ENCODE assay signal across 30 mouse cellular contexts in genomic region chr8:105993226-105993625, GRCm38 (mm10). TPM values are rescaled to one million over a fixed set of nuclear protein-coding genes. Genes with fewer than 3 reads are reported as not detected.
A peak's percentile ranks its signal among the peaks of the same experiment; 100 is the strongest.
DNase-seq lines count a peak whose midpoint lies in the region; ATAC-seq and TF ChIP-seq lines count a peak whose summit lies in the region.
"Had no signal": no experiment of that assay in that cellular context is flagged by ENCODE, and none has a peak within 500 bp of the region (broad histone marks: within the 10 kb centered on the region; RNA-seq: fewer than 3 reads in every experiment).

No protein-coding gene starts in this region.

- TF ChIP-seq EP300 in liver, postnatal 0 days (IDR thresholded peaks at IDR 0.05; ENCODE audit: low read depth), result no peak

- H3K4me3 ChIP-seq in liver, adult 2 months (ENCODE audit: insufficient read depth, low read depth, low read length), result no peak overlapping the region
- H3K4me3 ChIP-seq in liver, embryonic 11.5 days (ENCODE audit: low read depth, low read length), result no peak overlapping the region
- H3K4me3 ChIP-seq in thymus, adult 2 months (ENCODE audit: control insufficient read depth, insufficient read depth, low read length), result no peak overlapping the region
- no peak overlapping the region for H3K4me3 ChIP-seq in liver, postnatal 0 days (ENCODE audit: low read depth, low read length)
- H3K4me3 ChIP-seq in heart, embryonic 11.5 days (ENCODE audit: low read depth, low read length), result no peak overlapping the region
- H3K4me3 ChIP-seq: forebrain, embryonic 10.5 days; forebrain, embryonic 13.5 days; heart, adult 2 months; heart, embryonic 10.5 days; hindbrain, embryonic 12.5 days; hindbrain, embryonic 15.5 days had no signal

- TF ChIP-seq POLR2A in liver, adult 2 months (IDR thresholded peaks at IDR 0.05; ENCODE audit: extremely low read depth, insufficient read depth, low read length), result no peak
- TF ChIP-seq POLR2A in thymus, adult 2 months (IDR thresholded peaks at IDR 0.05; ENCODE audit: control insufficient read depth, extremely low read depth, insufficient read depth, low read length, poor library complexity), result no peak

- WGBS in liver, adult 2 months, result 16% methylated on average over 4 of the region's 4 CpGs
- 56% methylated on average over 4 of the region's 4 CpGs for WGBS in liver, embryonic 11.5 days
- 79% methylated on average over 4 of the region's 4 CpGs for WGBS in thymus, adult 2 months
- WGBS in liver, postnatal 0 days (ENCODE audit: insufficient replicate concordance), result 25% methylated on average over 4 of the region's 4 CpGs
- 46% methylated on average over 4 of the region's 4 CpGs for WGBS in heart, embryonic 11.5 days (ENCODE audit: insufficient replicate concordance)

- no peak for TF ChIP-seq CTCF in liver, adult 2 months (IDR thresholded peaks at IDR 0.05; ENCODE audit: low read depth, low read length)
- no peak for TF ChIP-seq CTCF in thymus, adult 2 months (IDR thresholded peaks at IDR 0.05; ENCODE audit: borderline replicate concordance, control insufficient read depth, extremely low read depth, insufficient read depth, low read length, poor library complexity)
- no peak for TF ChIP-seq CTCF in liver, postnatal 0 days (IDR thresholded peaks at IDR 0.05; ENCODE audit: low read depth)

- no peaks in the 10 kb centered on the region for H3K36me3 ChIP-seq in liver, adult 2 months (ENCODE audit: control insufficient read depth, insufficient read depth, low read length)
- no peaks in the 10 kb centered on the region for H3K36me3 ChIP-seq in liver, embryonic 11.5 days (ENCODE audit: control insufficient read depth, insufficient read depth, low read length)
- H3K36me3 ChIP-seq in thymus, adult 2 months (ENCODE audit: control insufficient read depth, insufficient read depth, low read length), result no peaks in the 10 kb centered on the region
- no peaks in the 10 kb centered on the region for H3K36me3 ChIP-seq in liver, postnatal 0 days (replicated peaks; ENCODE audit: insufficient read depth, low read length)
- no peaks in the 10 kb centered on the region for H3K36me3 ChIP-seq in heart, embryonic 11.5 days (ENCODE audit: control insufficient read depth, insufficient read depth, low read length)
- H3K36me3 ChIP-seq: forebrain, embryonic 10.5 days; heart, embryonic 10.5 days; hindbrain, embryonic 12.5 days; hindbrain, embryonic 15.5 days had no signal

- H3K79me2 ChIP-seq in liver, adult 2 months (ENCODE audit: control insufficient read depth, insufficient read depth, low read length), result no peaks in the 10 kb centered on the region

- peaks cover 18% of the 10 kb centered on the region for H3K4me1 ChIP-seq in liver, adult 2 months (ENCODE audit: control insufficient read depth, insufficient read depth, low read length)
- peaks cover 4% of the 10 kb centered on the region; the same call in 1 of the 2 replicates for H3K4me1 ChIP-seq in liver, embryonic 11.5 days (replicated peaks; ENCODE audit: control insufficient read depth, insufficient read depth, low read length)
- peaks cover 31% of the 10 kb centered on the region for H3K4me1 ChIP-seq in thymus, adult 2 months (replicated peaks; ENCODE audit: control insufficient read depth, insufficient read depth, low read length)
- H3K4me1 ChIP-seq in liver, postnatal 0 days (ENCODE audit: insufficient read depth), result peaks cover 24% of the 10 kb centered on the region
- H3K4me1 ChIP-seq in heart, embryonic 11.5 days (ENCODE audit: control insufficient read depth, insufficient read depth, low read length), result no peaks in the 10 kb centered on the region
- H3K4me1 ChIP-seq: hindbrain, embryonic 12.5 days had no signal

- H3K27me3 ChIP-seq in liver, adult 2 months (ENCODE audit: control insufficient read depth, insufficient read depth, low read length), result no peaks in the 10 kb centered on the region
- 0 out of 2 replicates have a peak, but pooled peaks cover 3% of the 10 kb centered on the region for H3K27me3 ChIP-seq in liver, embryonic 11.5 days (replicated peaks; ENCODE audit: control insufficient read depth, insufficient read depth, low read length)
- H3K27me3 ChIP-seq in thymus, adult 2 months (ENCODE audit: control insufficient read depth, insufficient read depth, low read length), result no peaks in the 10 kb centered on the region
- no peaks in the 10 kb centered on the region for H3K27me3 ChIP-seq in liver, postnatal 0 days (ENCODE audit: insufficient read depth, low read length)
- H3K27me3 ChIP-seq in heart, embryonic 11.5 days (ENCODE audit: control insufficient read depth, insufficient read depth, low read length), result peaks cover 4% of the 10 kb centered on the region; the same call in 1 of the 2 replicates
- H3K27me3 ChIP-seq: hindbrain, embryonic 12.5 days; hindbrain, embryonic 15.5 days had no signal

- DNase-seq in liver, adult 2 months (ENCODE audit: extremely low read depth, low read depth, low spot score), result peak; percentile 96
- DNase-seq in liver, embryonic 11.5 days (ENCODE audit: low spot score), result no peak
- no peak for DNase-seq in thymus, adult 2 months
- DNase-seq in thymus, postnatal 4 days, result no peak
- peak; percentile 30 for DNase-seq in liver, postnatal 0 days
- DNase-seq: adrenal gland, adult 2 months; cerebellum, adult 11-12 months; cerebellum, adult 8-10 months; cerebellum, postnatal 10 days; gastrocnemius, postnatal 10 days; gastrocnemius, postnatal 36 days had no signal

- H3K9ac ChIP-seq in liver, adult 2 months (ENCODE audit: low read depth, low read length), result no peak overlapping the region
- H3K9ac ChIP-seq in liver, embryonic 11.5 days (ENCODE audit: low read depth, low read length), result no peak overlapping the region
- no peak overlapping the region for H3K9ac ChIP-seq in liver, postnatal 0 days (replicated peaks)
- no peak overlapping the region for H3K9ac ChIP-seq in heart, embryonic 11.5 days (ENCODE audit: low read depth, low read length)
- H3K9ac ChIP-seq: forebrain, embryonic 13.5 days; hindbrain, embryonic 12.5 days; hindbrain, embryonic 15.5 days had no signal

- no peaks in the 10 kb centered on the region for H3K9me3 ChIP-seq in liver, embryonic 11.5 days (ENCODE audit: control insufficient read depth, low read length)
- H3K9me3 ChIP-seq in liver, postnatal 0 days (ENCODE audit: low read length), result no peaks in the 10 kb centered on the region
- no peaks in the 10 kb centered on the region for H3K9me3 ChIP-seq in heart, embryonic 11.5 days (replicated peaks; ENCODE audit: control insufficient read depth, low read length)
- H3K9me3 ChIP-seq: forebrain, embryonic 10.5 days; forebrain, embryonic 13.5 days; heart, embryonic 10.5 days; hindbrain, embryonic 12.5 days; hindbrain, embryonic 15.5 days had no signal

- ATAC-seq in liver, embryonic 11.5 days (replicated peaks; ENCODE audit: low FRiP score), result no peak
- peak; percentile 83 for ATAC-seq in liver, postnatal 0 days
- no peak for ATAC-seq in heart, embryonic 11.5 days (replicated peaks; ENCODE audit: insufficient number of reproducible peaks, low FRiP score, low TSS enrichment)
- ATAC-seq: forebrain, embryonic 13.5 days; forebrain, embryonic 16.5 days had no signal

- no peak overlapping the region for H3K27ac ChIP-seq in liver, adult 2 months (replicated peaks; ENCODE audit: insufficient read depth, low read depth, low read length)
- no peak overlapping the region for H3K27ac ChIP-seq in liver, embryonic 11.5 days (ENCODE audit: low read depth, low read length)
- peak overlapping the region; percentile 78; the same call in 1 of the 2 replicates for H3K27ac ChIP-seq in thymus, adult 2 months (ENCODE audit: control insufficient read depth, insufficient read depth, low read length)
- peak overlapping the region; percentile 80 for H3K27ac ChIP-seq in liver, postnatal 0 days (ENCODE audit: low read depth)
- no peak overlapping the region for H3K27ac ChIP-seq in heart, embryonic 11.5 days (ENCODE audit: low read depth, low read length)
- H3K27ac ChIP-seq: forebrain, embryonic 10.5 days; forebrain, embryonic 13.5 days; heart, adult 2 months; heart, embryonic 10.5 days; hindbrain, embryonic 12.5 days; hindbrain, embryonic 15.5 days had no signal

- H3K4me2 ChIP-seq in liver, embryonic 11.5 days, result no peak overlapping the region
- no peak overlapping the region for H3K4me2 ChIP-seq in liver, postnatal 0 days (ENCODE audit: low read depth, low read length)
- H3K4me2 ChIP-seq in heart, embryonic 11.5 days, result no peak overlapping the region
- H3K4me2 ChIP-seq: forebrain, embryonic 13.5 days; hindbrain, embryonic 12.5 days; hindbrain, embryonic 15.5 days had no signal

RNA-seq across cellular contexts. Expression of gene Dus2, which starts 2.1 kb away (rescaled TPM):
- total RNA-seq in liver, adult 2 months (2014; rRNA removed), result 5.7 and 6.8 TPM in 2 replicates
- 5.6 and 7.1 TPM in 2 replicates for polyA plus RNA-seq in liver, adult 2 months (2012; rRNA removed)
- 24.0 and 25.0 TPM in 2 replicates for polyA plus RNA-seq in liver, embryonic 11.5 days (2014; fragmentation: Nextera tagmentation; extraction: Ambion mirVana)
- polyA plus RNA-seq in thymus, adult 2 months (2012; rRNA removed), result 19.8 and 22.3 TPM in 2 replicates
- polyA plus RNA-seq in liver, postnatal 0 days (2015; fragmentation: Nextera tagmentation; extraction: Ambion mirVana), result 8.2 and 9.5 TPM in 2 replicates
- 17.4 and 18.8 TPM in 2 replicates for polyA plus RNA-seq in heart, embryonic 11.5 days (2014; fragmentation: Nextera tagmentation; extraction: Ambion mirVana)

RNA-seq across cellular contexts. Expression of gene Dpep2nb, which starts 12.5 kb away (rescaled TPM):
- total RNA-seq in liver, adult 2 months (2014; rRNA removed), result not detected in 2 replicates
- not detected in 2 replicates for polyA plus RNA-seq in liver, adult 2 months (2012; rRNA removed)
- polyA plus RNA-seq in liver, embryonic 11.5 days (2014; fragmentation: Nextera tagmentation; extraction: Ambion mirVana), result not detected in 2 replicates
- polyA plus RNA-seq in thymus, adult 2 months (2012; rRNA removed), result not detected in 2 replicates
- polyA plus RNA-seq in liver, postnatal 0 days (2015; fragmentation: Nextera tagmentation; extraction: Ambion mirVana), result not detected in 2 replicates
- 0.33 TPM in 1 of 2 replicates, not detected in the other for polyA plus RNA-seq in heart, embryonic 11.5 days (2014; fragmentation: Nextera tagmentation; extraction: Ambion mirVana)
- total RNA-seq: adrenal gland, adult 2 months; adrenal gland, postnatal 14 days; gastrocnemius, adult 18-20 months; gastrocnemius, postnatal 10 days; gastrocnemius, postnatal 36 days; granulocyte monocyte progenitor cell, adult 5-6 weeks; heart, adult 2 months; heart, postnatal 25 days; hematopoietic stem cell, adult 5-6 weeks; MEL had no signal
- polyA plus RNA-seq: adrenal gland, adult 2 months; brain, embryonic 14.5 days; embryonic facial prominence, embryonic 11.5 days; embryonic facial prominence, embryonic 14.5 days; forebrain, embryonic 10.5 days; forebrain, embryonic 13.5 days; forebrain, embryonic 16.5 days; heart, adult 2 months; heart, embryonic 10.5 days; heart, embryonic 14.5 days; hindbrain, embryonic 12.5 days; hindbrain, embryonic 15.5 days had no signal

RNA-seq across cellular contexts. Expression of gene Dpep3, which starts 14.0 kb away (rescaled TPM):
- not detected in 2 replicates for total RNA-seq in liver, adult 2 months (2014; rRNA removed)
- polyA plus RNA-seq in liver, adult 2 months (2012; rRNA removed), result not detected in 2 replicates
- not detected in 2 replicates for polyA plus RNA-seq in liver, embryonic 11.5 days (2014; fragmentation: Nextera tagmentation; extraction: Ambion mirVana)
- polyA plus RNA-seq in thymus, adult 2 months (2012; rRNA removed), result 0.09 TPM in 1 of 2 replicates, not detected in the other
- not detected in 2 replicates for polyA plus RNA-seq in liver, postnatal 0 days (2015; fragmentation: Nextera tagmentation; extraction: Ambion mirVana)
- not detected in 2 replicates for polyA plus RNA-seq in heart, embryonic 11.5 days (2014; fragmentation: Nextera tagmentation; extraction: Ambion mirVana)
- total RNA-seq: adrenal gland, adult 2 months; adrenal gland, postnatal 14 days; gastrocnemius, adult 18-20 months; gastrocnemius, postnatal 10 days; gastrocnemius, postnatal 36 days; granulocyte monocyte progenitor cell, adult 5-6 weeks; heart, adult 2 months; heart, postnatal 25 days; hematopoietic stem cell, adult 5-6 weeks; MEL had no signal
- polyA plus RNA-seq: brain, embryonic 14.5 days; embryonic facial prominence, embryonic 11.5 days; embryonic facial prominence, embryonic 14.5 days; forebrain, embryonic 10.5 days; forebrain, embryonic 13.5 days; forebrain, embryonic 16.5 days; heart, embryonic 10.5 days; heart, embryonic 14.5 days; heart, postnatal 0 days; hindbrain, embryonic 12.5 days; hindbrain, embryonic 15.5 days had no signal

RNA-seq across cellular contexts. Expression of gene Ddx28, which starts 18.5 kb away (rescaled TPM):
- 10.3 and 12.2 TPM in 2 replicates for total RNA-seq in liver, adult 2 months (2014; rRNA removed)
- polyA plus RNA-seq in liver, adult 2 months (2012; rRNA removed), result 9.6 and 10.6 TPM in 2 replicates
- polyA plus RNA-seq in liver, embryonic 11.5 days (2014; fragmentation: Nextera tagmentation; extraction: Ambion mirVana), result 22.3 and 22.5 TPM in 2 replicates
- 16.7 and 20.3 TPM in 2 replicates for polyA plus RNA-seq in thymus, adult 2 months (2012; rRNA removed)
- 13.0 and 14.7 TPM in 2 replicates for polyA plus RNA-seq in liver, postnatal 0 days (2015; fragmentation: Nextera tagmentation; extraction: Ambion mirVana)
- polyA plus RNA-seq in heart, embryonic 11.5 days (2014; fragmentation: Nextera tagmentation; extraction: Ambion mirVana), result 13.4 and 15.2 TPM in 2 replicates

RNA-seq across cellular contexts. Expression of gene Slc12a4, which starts 27.3 kb away (rescaled TPM):
- 10.8 and 14.2 TPM in 2 replicates for total RNA-seq in liver, adult 2 months (2014; rRNA removed)
- 10.7 and 16.0 TPM in 2 replicates for polyA plus RNA-seq in liver, adult 2 months (2012; rRNA removed)
- 25.6 and 25.8 TPM in 2 replicates for polyA plus RNA-seq in liver, embryonic 11.5 days (2014; fragmentation: Nextera tagmentation; extraction: Ambion mirVana)
- polyA plus RNA-seq in thymus, adult 2 months (2012; rRNA removed), result 69.3 TPM in 2 replicates
- polyA plus RNA-seq in liver, postnatal 0 days (2015; fragmentation: Nextera tagmentation; extraction: Ambion mirVana), result 5.1 and 5.2 TPM in 2 replicates
- 28.6 and 39.9 TPM in 2 replicates for polyA plus RNA-seq in heart, embryonic 11.5 days (2014; fragmentation: Nextera tagmentation; extraction: Ambion mirVana)

Comparison
In these comparisons a context has a peak if more than half of its experiments do, and no peak if none do; other contexts are left out.
1. DNase-seq: peak in liver, adult 2 months (single experiment) and liver, postnatal 0 days (single experiment); none in liver, embryonic 11.5 days (single experiment), thymus, adult 2 months (single experiment) and thymus, postnatal 4 days (single experiment).
2. H3K27ac ChIP-seq: peak in thymus, adult 2 months (single experiment) and liver, postnatal 0 days (single experiment); none in liver, adult 2 months (single experiment), liver, embryonic 11.5 days (single experiment) and heart, embryonic 11.5 days (single experiment).